Mouse (Mus musculus): Measurements from ENCODE around the gene Fbxw9.
A peak's percentile ranks its signal among the peaks of the same experiment; 100 is the strongest.
"Not testable (repeated sequence)": the region's sequence is repeated elsewhere in the genome, so short reads cannot be mapped to it uniquely, and the experiment has no call there.

The Fbxw9 gene

DNA sequence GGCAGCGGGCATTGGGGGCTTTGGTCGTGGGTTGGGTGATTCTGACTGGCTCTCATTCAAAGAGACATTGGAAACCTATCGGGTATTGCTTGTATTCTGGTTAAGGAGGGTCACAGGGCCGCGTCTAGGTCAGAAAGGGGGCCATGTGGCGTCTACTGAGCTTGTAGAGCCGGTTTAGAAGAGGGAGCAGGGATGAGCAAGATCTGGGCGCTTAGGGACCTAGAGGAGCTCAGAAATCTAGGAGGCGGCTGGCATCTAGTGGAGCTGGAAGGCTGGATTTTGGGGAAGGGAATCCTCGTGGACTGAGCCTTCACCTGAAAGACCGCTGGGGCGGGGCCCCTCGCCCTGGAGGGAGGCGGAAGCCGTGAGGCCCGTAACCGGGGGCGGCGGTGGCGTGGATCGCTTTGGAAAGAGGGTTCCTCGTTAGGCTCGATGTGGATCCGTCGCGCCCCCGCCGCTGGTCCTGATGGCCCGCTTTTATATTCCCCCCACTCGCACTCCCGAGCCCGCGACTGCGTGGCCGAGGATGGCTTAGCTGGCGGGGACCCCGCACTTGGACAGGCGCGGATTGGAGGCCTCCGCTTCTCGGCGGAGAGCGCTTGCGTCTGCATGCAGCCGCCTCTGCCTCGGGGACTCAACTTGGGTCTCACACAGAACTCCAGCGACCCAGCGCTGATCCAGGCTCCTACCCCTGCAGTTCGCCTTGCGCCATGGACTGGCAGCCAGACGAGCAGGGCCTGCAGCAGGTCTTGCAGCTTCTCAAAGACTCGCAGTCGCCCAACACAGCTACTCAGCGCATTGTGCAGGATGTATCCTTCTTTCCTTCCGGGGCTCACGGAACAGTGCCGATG is 21.9 kb upstream of the Fbxw9 start:
- DNase-seq, result peak; percentile 57

DNA sequence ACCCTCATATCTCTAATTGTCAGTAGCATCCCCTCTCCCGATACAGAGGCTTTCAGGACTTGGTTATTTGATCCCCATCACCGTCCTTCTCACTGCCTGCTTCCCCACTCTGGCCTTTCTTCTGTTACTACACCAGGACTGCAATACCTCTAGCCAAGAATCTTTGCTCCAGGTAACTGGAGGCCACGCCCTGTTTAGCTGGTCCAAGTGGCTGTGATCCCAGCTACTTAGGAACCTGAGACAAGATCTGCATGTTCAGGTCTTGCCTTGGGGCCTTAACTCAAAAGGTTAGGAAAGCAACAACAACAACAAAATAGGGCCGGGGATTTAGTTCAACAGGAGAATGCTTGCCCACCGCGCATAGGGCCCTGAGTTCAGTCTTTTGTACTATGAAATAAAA is 16.2 kb upstream of the Fbxw9 start:
- no peak for DNase-seq

- DNase-seq, result no peak
These were observed 2.5 kb upstream of the Fbxw9 start for GRCm38 (mm10) chr8:85057367-85057766.

GRCm38 (mm10) chr8:85062603-85063002 is 2.7 kb downstream of the Fbxw9 start:
- no peak for DNase-seq

- DNase-seq, result no peak
These were observed 5.4 kb downstream of the Fbxw9 start for GRCm38 (mm10) chr8:85065213-85065612.

DNA sequence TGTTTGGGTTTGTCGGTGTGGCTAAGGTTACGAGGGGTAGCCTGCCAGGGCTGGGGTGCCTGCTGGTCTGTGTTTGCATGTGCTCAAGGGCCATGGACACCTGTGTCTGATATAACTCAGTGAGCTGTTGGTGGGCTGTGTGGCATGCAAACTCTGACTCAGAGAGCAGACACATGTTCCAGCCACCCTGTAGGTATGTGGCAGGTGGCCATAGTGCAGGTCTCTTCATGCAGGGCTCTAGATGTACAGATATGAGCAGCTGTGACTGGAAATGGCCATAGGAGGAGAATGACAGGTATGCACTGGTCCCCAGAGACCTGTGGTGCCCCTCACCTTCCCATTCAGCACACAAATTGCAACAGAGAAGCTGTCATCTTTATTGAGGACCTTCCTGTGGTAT is 7.3 kb downstream of the Fbxw9 start:
- no peak for DNase-seq

DNA sequence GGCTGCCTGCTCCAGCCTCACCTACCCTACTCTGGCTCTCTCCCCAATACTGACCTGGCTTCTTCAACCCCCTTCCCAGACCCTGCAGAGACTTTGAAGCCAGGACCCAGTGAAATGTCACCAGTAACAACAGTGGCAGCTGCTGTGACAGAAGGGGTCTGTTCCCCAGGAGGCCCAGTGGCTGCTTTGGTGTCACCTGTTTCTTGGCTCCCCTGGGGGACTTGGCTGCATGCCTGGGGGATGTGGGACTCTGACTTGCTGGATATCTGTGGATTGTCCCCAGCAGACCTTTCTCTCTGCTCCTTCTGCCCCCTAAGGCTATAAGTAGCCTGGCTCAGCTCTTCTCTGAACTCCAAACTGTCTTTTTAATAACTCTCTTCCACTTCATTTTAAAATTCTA is 8.1 kb downstream of the Fbxw9 start, which contains the start of gene Gm5741:
TSS of gene Gm5741 (minus strand) at position 1 of the 400 bp plus-strand sequence.
- DNase-seq, result no peak

DNA sequence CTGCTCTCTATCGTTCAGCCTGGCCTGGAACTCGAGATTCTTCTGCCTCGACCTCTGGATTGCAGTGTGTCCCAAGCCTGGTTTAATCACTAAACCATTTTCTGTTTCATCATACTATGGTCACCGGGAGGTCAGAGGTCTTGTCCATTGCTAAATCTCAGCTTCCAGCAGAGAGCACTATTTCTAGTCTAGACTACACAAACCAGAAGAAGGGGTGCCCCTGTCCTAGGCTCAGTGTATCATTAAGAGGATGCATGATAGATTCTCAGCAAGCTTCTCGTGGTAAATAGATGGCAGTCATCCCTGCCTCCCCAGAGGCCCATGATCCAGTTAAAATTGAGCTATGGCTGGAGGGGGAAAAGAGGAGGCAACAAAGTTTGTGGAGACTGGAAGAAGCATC is 11.2 kb downstream of the Fbxw9 start:
- DNase-seq, result no peak

GRCm38 (mm10) chr8:85071514-85072281 is 11.8 kb downstream of the Fbxw9 start, which contains the start of gene Dhps:
Gene Dhps, plus strand, starts transcription at chr8:85071757.
- DNase-seq, result peak; percentile 90

GRCm38 (mm10) chr8:85072364-85072929 is 12.6 kb downstream of the Fbxw9 start:
- no peak for DNase-seq

- no peak for DNase-seq
These were observed 13.3 kb downstream of the Fbxw9 start for GRCm38 (mm10) chr8:85073041-85073612.

GRCm38 (mm10) chr8:85074167-85074566 is 14.3 kb downstream of the Fbxw9 start:
- DNase-seq, result no peak

- DNase-seq, result no peak
These were observed 14.8 kb downstream of the Fbxw9 start for GRCm38 (mm10) chr8:85074617-85075016.

DNA sequence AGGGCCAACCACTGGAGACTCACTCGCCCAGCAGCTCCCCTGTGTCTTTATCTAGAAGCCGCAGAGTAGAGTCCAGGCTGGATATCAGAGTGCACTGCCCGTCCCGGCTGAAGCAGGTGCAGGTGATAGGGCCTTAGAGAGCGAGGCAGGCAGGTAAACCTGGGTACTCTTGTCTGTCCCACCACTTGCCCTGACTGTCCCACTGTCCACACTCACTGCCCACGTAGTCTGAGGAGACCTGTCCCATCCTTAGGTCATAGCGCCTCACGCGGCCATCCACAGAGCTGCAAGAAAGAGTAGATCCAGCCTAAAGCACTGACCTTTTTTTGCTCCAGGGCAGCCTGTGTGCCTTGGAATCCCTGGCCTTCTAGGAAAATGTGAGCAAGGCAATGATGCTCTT is 16.1 kb downstream of the Fbxw9 start:
- DNase-seq, result peak; percentile 52

GRCm38 (mm10) chr8:85076993-85077392 is 17.1 kb downstream of the Fbxw9 start:
- peak; percentile 78 for DNase-seq

DNA sequence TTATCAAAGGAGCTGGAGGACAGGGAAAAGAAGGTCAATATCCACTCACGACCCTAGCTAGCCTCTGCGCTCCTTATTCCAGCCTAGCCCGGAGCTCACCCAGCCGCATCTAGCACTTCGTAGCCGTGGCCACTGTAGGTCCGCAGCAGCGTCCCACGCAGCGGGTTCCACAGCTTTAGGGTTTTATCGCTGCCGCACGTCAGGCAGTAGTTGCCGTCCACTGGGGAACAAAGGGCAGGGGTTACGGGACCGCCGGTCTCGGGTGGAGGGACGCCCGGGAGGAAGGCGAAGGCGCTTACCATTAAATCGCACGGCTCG is 20.3 kb downstream of the Fbxw9 start:
- DNase-seq, result no peak

DNA sequence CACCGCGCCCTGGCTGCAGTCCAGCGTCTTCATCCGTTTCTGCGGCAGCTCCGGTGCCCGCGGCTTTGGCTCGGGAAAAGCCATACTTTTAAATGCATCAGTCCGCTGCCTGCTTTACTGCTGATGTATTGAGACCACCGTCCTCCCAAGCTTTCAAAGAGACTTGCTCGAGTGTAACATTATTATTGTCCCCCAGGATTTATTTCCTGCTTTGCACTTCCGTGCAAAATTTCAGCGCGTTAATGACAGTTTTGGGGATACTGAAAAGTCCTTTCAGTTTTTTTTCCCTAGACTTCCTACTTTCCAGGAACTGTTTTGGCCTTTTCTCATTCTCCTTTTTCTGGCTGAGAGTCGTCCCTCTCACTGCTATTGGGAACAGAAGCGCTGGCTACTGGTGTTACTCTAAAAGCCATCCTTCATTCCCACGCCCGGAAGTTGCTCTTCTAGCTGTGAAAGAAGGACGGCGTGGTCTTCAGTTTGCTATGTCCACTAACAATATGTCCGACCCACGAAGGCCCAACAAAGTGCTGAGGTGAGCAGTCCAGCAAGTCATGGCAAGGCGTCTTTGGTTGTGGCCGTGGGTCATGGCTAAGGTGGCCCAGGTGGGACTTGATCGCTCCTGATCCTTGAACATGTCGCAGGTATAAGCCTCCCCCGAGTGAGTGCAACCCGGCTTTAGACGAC is 20.8 kb downstream of the Fbxw9 start, which contains the start of gene Wdr83os:
TSS of gene Wdr83os (plus strand) at position 209 of the 684 bp plus-strand sequence.
- DNase-seq, result peak; percentile 57

DNA sequence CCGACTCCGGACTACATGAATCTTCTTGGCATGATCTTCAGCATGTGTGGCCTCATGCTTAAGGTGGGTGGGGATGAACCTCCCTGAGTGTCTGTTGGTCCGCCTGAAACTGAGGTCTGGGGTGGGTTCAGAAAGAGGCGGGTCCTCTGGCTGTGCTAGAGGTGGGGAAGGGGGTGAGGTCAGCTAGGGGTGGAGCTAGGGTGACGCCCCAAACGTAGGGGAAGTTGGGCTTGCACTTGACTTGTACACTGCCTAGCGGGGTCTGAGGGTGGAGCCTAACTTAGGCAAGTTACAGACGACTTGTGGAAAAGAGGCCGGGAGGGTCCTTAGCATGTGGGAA is 21.3 kb downstream of the Fbxw9 start, which contains the start of gene Wdr83:
TSS of gene Wdr83 (minus strand) at position 91 of the 340 bp plus-strand sequence.
- DNase-seq, result no peak

GRCm38 (mm10) chr8:85082169-85082568 is 22.3 kb downstream of the Fbxw9 start:
- not testable (repeated sequence) for DNase-seq

DNA sequence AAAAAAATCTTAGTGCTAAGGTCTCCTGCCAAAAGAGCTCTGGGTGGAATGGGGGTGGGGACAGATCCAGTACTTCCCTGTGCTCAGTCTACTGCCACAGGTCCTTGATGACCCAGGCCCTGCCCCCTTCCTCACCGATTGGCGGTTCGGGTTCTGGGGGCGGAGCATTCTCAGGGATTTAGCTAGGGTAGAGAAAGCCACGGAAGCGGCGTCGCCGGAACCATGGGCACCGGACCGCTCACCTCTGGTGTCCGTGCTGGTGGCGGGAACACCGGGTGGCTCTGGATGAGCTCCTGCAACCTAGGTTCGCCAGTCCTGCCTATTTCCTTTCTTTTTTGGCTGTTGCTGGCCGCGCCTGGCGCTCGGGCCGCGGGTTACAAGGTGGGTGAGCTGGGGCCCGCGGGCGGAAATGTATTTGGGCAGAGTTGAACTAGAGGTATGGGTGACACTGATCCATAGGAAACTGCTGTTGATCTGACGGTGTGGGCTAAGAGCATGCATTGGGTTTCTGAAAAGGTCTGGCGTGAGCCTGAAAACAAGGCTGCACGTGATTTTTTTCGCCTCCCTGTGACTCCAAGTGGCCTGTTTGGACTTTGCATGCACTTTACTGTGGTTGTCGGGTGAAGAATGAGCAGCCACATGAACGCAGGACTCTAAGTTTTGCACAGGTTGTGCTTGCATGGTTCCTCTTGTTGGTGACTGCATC is 23.4 kb downstream of the Fbxw9 start, which contains the start of gene Man2b1:
TSS of gene Man2b1 (plus strand) at position 163 of the 706 bp plus-strand sequence.
- DNase-seq, result peak; percentile 87

GRCm38 (mm10) chr8:85084633-85085032 is 24.8 kb downstream of the Fbxw9 start:
- no peak for DNase-seq

GRCm38 (mm10) chr8:85086238-85086637 is 26.4 kb downstream of the Fbxw9 start:
- no peak for DNase-seq
